Mouse (Mus musculus): ENCODE data around the gene Tha1. TPM values are rescaled to one million over a fixed set of nuclear protein-coding genes. Genes with fewer than 3 reads are reported as not detected.

The Tha1 gene
- polyA plus RNA-seq, 1 experiment, result 27.7 TPM

GRCm38 (mm10) chr11:117819095-117819494, 54.2 kb downstream of the Tha1 start:
- WGBS, result 62% methylated on average over 8 of the region's 8 CpGs
- TF ChIP-seq CTCF (IDR thresholded peaks at IDR 0.05; ENCODE audit: extremely low read depth, insufficient read length, insufficient replicate concordance, low read depth, low read length) (no peak), POLR2A (IDR thresholded peaks at IDR 0.05; ENCODE audit: low read depth, low read length) (no peak)
- H3K4me1 ChIP-seq (ENCODE audit: control insufficient read depth, insufficient read depth, insufficient read length, low read length), result peaks cover 40% of the 10 kb centered on the region
- peaks cover 32% of the 10 kb centered on the region for H3K36me3 ChIP-seq (ENCODE audit: control insufficient read depth, insufficient read depth, low read length)
- H3K4me3 ChIP-seq (ENCODE audit: low read depth, low read length), result no peak overlapping the region
- H3K27ac ChIP-seq (ENCODE audit: insufficient read depth, low read depth, low read length), result no peak overlapping the region; the same call in 1 of the 2 replicates
- no peaks in the 10 kb centered on the region for H3K27me3 ChIP-seq (ENCODE audit: control insufficient read depth, insufficient read depth, low read length)

Other genes starting within 250 kb of the Tha1 start
- 5.9 and 14.6 TPM in 2 replicates for gene Tnrc6c, start 219.2 kb downstream of the Tha1 start, polyA plus RNA-seq (2012; rRNA removed)
- 34.3 and 59.6 TPM in 2 replicates for gene Tmc8, start 91.4 kb downstream of the Tha1 start, polyA plus RNA-seq (2012; rRNA removed)
- gene Tmc6, start 91.3 kb downstream of the Tha1 start, polyA plus RNA-seq (2012; rRNA removed), result 53.5 and 84.7 TPM in 2 replicates
- 0.09 and 0.47 TPM in 2 replicates for gene 6030468B19Rik, start 75.8 kb downstream of the Tha1 start, polyA plus RNA-seq (2012; rRNA removed)
- gene Gm20708, start 63.8 kb downstream of the Tha1 start, polyA plus RNA-seq (2012; rRNA removed), result 0.06 TPM in 1 of 2 replicates, not detected in the other
- gene Syngr2, start 63.8 kb downstream of the Tha1 start, polyA plus RNA-seq (2012; rRNA removed), result 183 and 229 TPM in 2 replicates
- gene Afmid, start 47.6 kb downstream of the Tha1 start, polyA plus RNA-seq (2012; rRNA removed), result 4.3 and 11.1 TPM in 2 replicates
- gene Tk1, start 47.4 kb downstream of the Tha1 start, polyA plus RNA-seq (2012; rRNA removed), result 22.8 and 52.2 TPM in 2 replicates
- gene Birc5, start 24.2 kb downstream of the Tha1 start, polyA plus RNA-seq (2012; rRNA removed), result 4.3 and 9.5 TPM in 2 replicates
- 0.11 TPM in 1 of 2 replicates, not detected in the other for gene Tmem235, start 12.7 kb downstream of the Tha1 start, polyA plus RNA-seq (2012; rRNA removed)
- 27.2 and 47.2 TPM in 2 replicates for gene Socs3, start 96.6 kb upstream of the Tha1 start, polyA plus RNA-seq (2012; rRNA removed)
- gene Pgs1, start 112.8 kb upstream of the Tha1 start, polyA plus RNA-seq (2012; rRNA removed), result 19.8 and 35.0 TPM in 2 replicates

Data from small intestine, adult 2 months (tissue).